Mouse (Mus musculus) lung, adult 2 months (tissue): Measurements from ENCODE around the gene Pam16. TPM values are rescaled to one million over a fixed set of nuclear protein-coding genes. Genes with fewer than 3 reads are reported as not detected.

Source experiments
- DNase-seq: peaks from one replicate; pipeline ENCODE4 v3.0.0; 2022
- H3K4me1 ChIP-seq: fragments of 200-500 bp; 2 replicates; pipeline ENCODE4 v1.6.1; 2011; ENCODE audit warnings: low read length; ENCODE audit not compliant: control insufficient read depth, insufficient read depth
- H3K4me3 ChIP-seq: fragments of 200-500 bp; replicated peaks from 2 replicates; pipeline ENCODE3; 2011; ENCODE audit warnings: low read depth, mild to moderate bottlenecking, control low read depth, low read length; ENCODE audit errors: extremely low read depth
- CTCF ChIP-seq: fragments of 200-500 bp; IDR thresholded peaks from 2 replicates; pipeline ENCODE4 v1.5.1; 2011; ENCODE audit warnings: mild to moderate bottlenecking, low read length, control low read depth; ENCODE audit not compliant: insufficient read depth
- POLR2A ChIP-seq: fragments of 200-500 bp; IDR thresholded peaks from 2 replicates; pipeline ENCODE4 v1.6.1; 2011; ENCODE audit warnings: low read depth, mild to moderate bottlenecking, control low read depth, low read length, borderline replicate concordance; ENCODE audit errors: extremely low read depth
- WGBS: fragments of 180-500 bp; shearing (Covaris S2); methylation state at CpG from one replicate; pipeline ENCODE4 v1.1.7; 2018; 5-methylcytosine and 5-hydroxymethylcytosine counted together
- polyA plus RNA-seq: library from polyadenylated mRNA; depleted of rRNA; stranded (reverse); fragments of >200 nt; gene quantifications from 2 replicates; pipeline ENCODE4 v1.2.3, GENCODE M21; 2012

Gene Pam16
- polyA plus RNA-seq, 1 experiment = 12.3 TPM

GRCm38 (mm10) chr16:4604293-4604837 is 20.4 kb downstream of the Pam16 start:
- 46% methylated on average over 11 of the region's 11 CpGs for WGBS
- DNase-seq = peak; percentile 4
- no peak for TF ChIP-seq CTCF
- TF ChIP-seq POLR2A = no peak
- Histone ChIP-seq H3K4me1 (peaks cover 48% of the 10 kb centered on the region), H3K4me3 (no peak overlapping the region)

- WGBS = 59% methylated on average over 1 of the region's 1 CpGs
- TF ChIP-seq POLR2A (no peak), CTCF (no peak)
- no peak for DNase-seq
- Histone ChIP-seq H3K4me3 (no peak overlapping the region), H3K4me1 (peaks cover 48% of the 10 kb centered on the region)
Measured at GRCm38 (mm10) chr16:4603453-4603837, 21.3 kb downstream of the Pam16 start.

GRCm38 (mm10) chr16:4602766-4603452 is 21.9 kb downstream of the Pam16 start:
- H3K4me3 ChIP-seq = no peak overlapping the region
- TF ChIP-seq POLR2A (no peak), CTCF (no peak)
- WGBS = 26% methylated on average over 7 of the region's 7 CpGs
- DNase-seq = no peak
- peaks cover 48% of the 10 kb centered on the region for H3K4me1 ChIP-seq

- Histone ChIP-seq H3K4me1 (peaks cover 46% of the 10 kb centered on the region), H3K4me3 (no peak overlapping the region)
- TF ChIP-seq CTCF (no peak), POLR2A (no peak)
- peak; percentile 8 for DNase-seq
- WGBS = 21% methylated on average over 3 of the region's 3 CpGs
Measured at GRCm38 (mm10) chr16:4602189-4602588, 22.6 kb downstream of the Pam16 start.

- 68% methylated on average over 9 of the region's 9 CpGs for WGBS
- TF ChIP-seq CTCF = no peak
- TF ChIP-seq POLR2A = no peak
- H3K4me1 ChIP-seq = peaks cover 38% of the 10 kb centered on the region
- peak; percentile 4 for DNase-seq
- H3K4me3 ChIP-seq = no peak overlapping the region
Measured at GRCm38 (mm10) chr16:4600701-4601310, 24.0 kb downstream of the Pam16 start.

GRCm38 (mm10) chr16:4599616-4600015 is 25.2 kb downstream of the Pam16 start:
- DNase-seq = no peak
- peaks cover 30% of the 10 kb centered on the region for H3K4me1 ChIP-seq
- TF ChIP-seq CTCF = no peak
- no peak for TF ChIP-seq POLR2A
- 78% methylated on average over 3 of the region's 3 CpGs for WGBS
- no peak overlapping the region for H3K4me3 ChIP-seq

- TF ChIP-seq POLR2A (no peak), CTCF (no peak)
- Histone ChIP-seq H3K4me1 (peaks cover 25% of the 10 kb centered on the region), H3K4me3 (no peak overlapping the region)
- 34% methylated on average over 6 of the region's 6 CpGs for WGBS
- peak; percentile 3 for DNase-seq
Measured at GRCm38 (mm10) chr16:4598891-4599543, 25.8 kb downstream of the Pam16 start.

- 69% methylated on average over 5 of the region's 5 CpGs for WGBS
- peak; percentile 3 for DNase-seq
- no peak overlapping the region for H3K4me3 ChIP-seq
- TF ChIP-seq CTCF = no peak
- TF ChIP-seq POLR2A = no peak
- peaks cover 26% of the 10 kb centered on the region for H3K4me1 ChIP-seq
Measured at GRCm38 (mm10) chr16:4598041-4598440, 26.7 kb downstream of the Pam16 start.

GRCm38 (mm10) chr16:4597296-4597695 is 27.5 kb downstream of the Pam16 start:
- TF ChIP-seq POLR2A = no peak
- TF ChIP-seq CTCF = no peak
- peaks cover 24% of the 10 kb centered on the region for H3K4me1 ChIP-seq
- WGBS = 52% methylated on average over 7 of the region's 7 CpGs
- peak; percentile 22 for DNase-seq
- no peak overlapping the region for H3K4me3 ChIP-seq
